Mouse (Mus musculus) ES-Bruce4 (cell line): ENCODE data around the gene Chfr.
"Not testable (repeated sequence)": the region's sequence is repeated elsewhere in the genome, so short reads cannot be mapped to it uniquely, and the experiment has no call there.

Experiments
- CTCF ChIP-seq: IDR thresholded peaks from one replicate; pipeline ENCODE4 v1.8.1; 2011; ENCODE audit warnings: low read depth, low read length
- EP300 ChIP-seq: IDR thresholded peaks from 2 replicates; pipeline ENCODE4 v1.6.1; 2011; ENCODE audit warnings: low read depth, low read length; ENCODE audit not compliant: insufficient read depth

GRCm38 (mm10) chr5:110122380-110122779 is 13.3 kb upstream of the Chfr start:
- TF ChIP-seq EP300, CTCF: not testable (repeated sequence)
